Mouse (Mus musculus): ENCODE measurements around the gene Rps7. TPM values are rescaled to one million over a fixed set of nuclear protein-coding genes. Genes with fewer than 3 reads are reported as not detected.

Rps7 gene
- polyA plus RNA-seq (2012; rRNA removed): 690 and 700 TPM in 2 replicates

DNA sequence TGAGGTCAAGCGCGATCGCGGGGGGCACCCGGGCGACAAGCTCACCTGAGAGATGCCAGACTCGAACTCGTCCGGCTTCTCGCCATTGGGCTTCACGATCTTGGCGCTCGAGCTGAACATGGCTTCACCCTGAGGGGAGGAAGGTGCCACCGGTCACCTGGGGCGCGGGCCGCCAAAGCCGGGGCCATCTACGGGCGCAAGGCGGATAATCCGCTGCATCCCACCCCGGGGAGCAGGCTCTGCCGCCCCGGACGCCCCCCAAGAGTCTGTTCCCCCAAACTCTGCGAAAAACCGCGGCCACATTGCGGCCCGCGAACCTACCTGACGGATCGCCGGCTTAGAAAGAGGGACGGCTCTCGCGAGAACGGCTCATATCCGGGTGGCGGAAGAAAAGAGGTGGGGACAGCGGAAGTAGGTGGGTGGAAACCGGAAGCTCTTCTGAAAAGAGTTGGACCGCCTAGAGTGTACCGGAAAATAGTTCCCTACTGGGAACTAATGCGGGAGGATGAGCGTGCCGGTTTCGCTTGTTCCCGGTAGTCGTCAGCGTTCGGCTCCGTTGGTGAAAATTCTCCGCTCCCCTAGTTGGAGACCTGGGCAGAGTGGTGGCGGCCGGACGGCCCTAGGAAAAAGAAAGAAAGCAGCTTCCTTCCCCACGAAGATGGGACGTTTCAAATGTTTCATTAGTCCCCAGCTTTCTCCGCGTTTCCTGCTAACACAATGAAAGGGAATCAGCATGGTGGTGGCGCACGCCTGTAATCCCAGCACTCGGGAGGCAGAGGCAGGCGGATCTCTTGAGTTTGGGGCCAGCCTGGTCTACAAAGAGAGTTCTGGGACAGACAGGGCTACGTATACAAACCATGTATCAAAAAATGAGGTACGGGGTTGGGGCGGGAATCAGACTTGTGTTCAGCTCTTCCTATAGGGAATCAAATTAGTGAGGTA, at the start of gene Rps7:
TSS of gene Rps7 (minus strand) at position 419 of the 942 bp plus-strand sequence.

GRCm38 (mm10) chr12:28675121-28675924, 39.6 kb upstream of the Rps7 start, which contains the start of gene Adi1:
TSS of gene Adi1 (plus strand) at chr12:28675231.

GRCm38 (mm10) chr12:28649141-28650110, 13.7 kb upstream of the Rps7 start, which contains the start of gene Rnaseh1:
TSS of gene Rnaseh1 (plus strand) at chr12:28649602.

GRCm38 (mm10) chr12:28623195-28623594, 12.6 kb downstream of the Rps7 start, which contains the start of gene Colec11:
TSS of gene Colec11 (minus strand) at chr12:28623377.

GRCm38 (mm10) chr12:28582423-28582822, 53.3 kb downstream of the Rps7 start, which contains the start of gene Allc:
TSS of gene Allc (minus strand) at chr12:28582523.

Other genes starting within 250 kb of the Rps7 start
- not detected in 2 replicates for gene Dcdc2c, start 83.6 kb downstream of the Rps7 start, polyA plus RNA-seq (2012; rRNA removed)
- not detected in 2 replicates for gene Allc, start 53.4 kb downstream of the Rps7 start, polyA plus RNA-seq (2012; rRNA removed)
- gene Colec11, start 12.6 kb downstream of the Rps7 start, polyA plus RNA-seq (2012; rRNA removed): 8.1 and 8.7 TPM in 2 replicates
- 9.9 and 10.8 TPM in 2 replicates for gene Rnaseh1, start 13.6 kb upstream of the Rps7 start, polyA plus RNA-seq (2012; rRNA removed)
- gene Adi1, start 39.3 kb upstream of the Rps7 start, polyA plus RNA-seq (2012; rRNA removed): 16.4 and 21.3 TPM in 2 replicates
- 9.6 and 12.0 TPM in 2 replicates for gene Trappc12, start 114.5 kb upstream of the Rps7 start, polyA plus RNA-seq (2012; rRNA removed)
- 14.4 and 16.8 TPM in 2 replicates for gene Eipr1, start 115.8 kb upstream of the Rps7 start, polyA plus RNA-seq (2012; rRNA removed)